Mouse (Mus musculus) cortical plate, adult 2 months (tissue): Measurements from ENCODE around the gene Dnhd1.

Source experiments
- CTCF ChIP-seq: fragments of 200-500 bp; IDR thresholded peaks from 2 replicates; pipeline ENCODE4 v1.5.1; 2011; ENCODE audit warnings: mild to moderate bottlenecking, control low read depth, low read length; ENCODE audit not compliant: insufficient read depth; ENCODE audit errors: extremely low read depth
- POLR2A ChIP-seq: fragments of 200-500 bp; IDR thresholded peaks from 2 replicates; pipeline ENCODE4 v1.6.1; 2011; ENCODE audit warnings: mild to moderate bottlenecking, low read length, control low read depth; ENCODE audit not compliant: insufficient read depth; ENCODE audit errors: extremely low read depth

- no peak for TF ChIP-seq CTCF
- TF ChIP-seq POLR2A: no peak
These were observed 8.7 kb upstream of the Dnhd1 start for GRCm38 (mm10) chr7:105641936-105642335.
